Mouse (Mus musculus) heart, embryonic 16.5 days (tissue): ENCODE measurements at regions not wholly inside any gene's neighbourhood (a gene's known extent, or its start where the extent isn't known, plus 50 kb on each side); places are given as distances from the start of the nearest gene placed in this dataset.

Experiments used
- ATAC-seq: fragments of 200-750 bp; cut with Nextera tagmentation; replicated peaks from 2 replicates; pipeline ENCODE4 v1.8.0; 2017; ENCODE audit warnings: moderate number of reproducible peaks; ENCODE audit not compliant: insufficient read depth, low FRiP score; ENCODE audit errors: extremely low read depth
- H3K27ac ChIP-seq: fragments of 300-500 bp; sonication (generic); 2 replicates; pipeline ENCODE4 v1.5.1; 2014; ENCODE audit warnings: mild to moderate bottlenecking, low read length, control low read depth, moderate library complexity
- H3K27me3 ChIP-seq: fragments of 300-500 bp; sonication (generic); 2 replicates; pipeline ENCODE4 v1.6.1; 2014; ENCODE audit warnings: low read length, mixed read lengths; ENCODE audit not compliant: control insufficient read depth, insufficient read depth
- H3K36me3 ChIP-seq: fragments of 300-500 bp; sonication (generic); 2 replicates; pipeline ENCODE4 v1.6.1; 2014; ENCODE audit not compliant: control insufficient read depth, insufficient read depth
- H3K4me1 ChIP-seq: fragments of 300-500 bp; sonication (generic); 2 replicates; pipeline ENCODE4 v1.6.1; 2014; ENCODE audit warnings: low read length, mixed read lengths; ENCODE audit not compliant: control insufficient read depth, insufficient read depth
- H3K4me2 ChIP-seq: fragments of 300-500 bp; sonication (generic); 2 replicates; pipeline ENCODE4 v1.6.1; 2014; ENCODE audit warnings: low read depth, mild to moderate bottlenecking, control low read depth, low read length
- H3K4me3 ChIP-seq: fragments of 300-500 bp; sonication (generic); 2 replicates; pipeline ENCODE4 v1.5.1; 2014; ENCODE audit warnings: mild to moderate bottlenecking, control low read depth, low read length
- H3K9ac ChIP-seq: fragments of 300-500 bp; sonication (generic); 2 replicates; pipeline ENCODE4 v1.6.1; 2014; ENCODE audit warnings: low read length, control low read depth
- H3K9me3 ChIP-seq: fragments of 300-500 bp; sonication (generic); replicated peaks from 2 replicates; pipeline ENCODE4 v1.6.1; 2016; ENCODE audit warnings: low read length; ENCODE audit not compliant: control insufficient read depth
- WGBS: fragments of 180-500 bp; shearing (Covaris S2); extraction: QIAGEN DNeasy Blood & Tissue Kit; methylation state at CpG from one replicate; pipeline ENCODE4 v1.1.7; 2014; 5-methylcytosine and 5-hydroxymethylcytosine counted together

DNA sequence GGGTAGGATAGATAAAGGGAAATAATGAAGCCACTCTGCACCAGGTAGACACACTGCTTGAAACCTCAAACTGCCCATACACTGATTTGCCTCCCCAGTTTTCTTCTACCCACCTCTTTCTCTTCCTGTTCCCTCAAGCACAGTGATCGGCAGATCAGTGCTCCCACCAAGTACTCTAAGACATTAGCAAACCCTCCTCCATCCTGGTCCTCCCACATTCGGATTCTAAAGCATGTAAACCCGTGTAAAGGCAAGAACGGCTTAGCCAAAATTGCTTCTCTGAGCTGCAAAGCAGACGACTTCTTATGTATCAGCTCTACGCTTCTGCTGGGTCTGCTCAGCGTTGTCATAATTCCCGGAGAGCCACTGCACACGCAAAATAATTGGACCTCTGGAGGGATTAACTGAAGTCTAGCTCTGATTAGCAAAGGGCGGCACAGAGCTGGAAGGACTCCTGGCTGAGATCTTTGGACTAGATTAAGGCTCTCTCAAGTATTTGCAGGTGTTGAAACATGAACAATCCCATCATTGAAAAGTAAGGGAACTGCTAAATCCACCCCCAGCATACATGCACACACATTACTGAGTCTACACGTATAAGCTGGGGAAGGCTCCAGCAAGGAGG, 67.2 kb downstream of the Mtx3 start:
- WGBS = 75% methylated on average over 11 of the region's 11 CpGs
- Histone ChIP-seq H3K27ac (no peak overlapping the region), H3K36me3 (no peaks in the 10 kb centered on the region), H3K9ac (no peak overlapping the region), H3K4me3 (no peak overlapping the region), H3K4me2 (no peak overlapping the region), H3K4me1 (peaks cover 14% of the 10 kb centered on the region), H3K9me3 (no peaks in the 10 kb centered on the region), H3K27me3 (no peaks in the 10 kb centered on the region)
- ATAC-seq = no peak

DNA sequence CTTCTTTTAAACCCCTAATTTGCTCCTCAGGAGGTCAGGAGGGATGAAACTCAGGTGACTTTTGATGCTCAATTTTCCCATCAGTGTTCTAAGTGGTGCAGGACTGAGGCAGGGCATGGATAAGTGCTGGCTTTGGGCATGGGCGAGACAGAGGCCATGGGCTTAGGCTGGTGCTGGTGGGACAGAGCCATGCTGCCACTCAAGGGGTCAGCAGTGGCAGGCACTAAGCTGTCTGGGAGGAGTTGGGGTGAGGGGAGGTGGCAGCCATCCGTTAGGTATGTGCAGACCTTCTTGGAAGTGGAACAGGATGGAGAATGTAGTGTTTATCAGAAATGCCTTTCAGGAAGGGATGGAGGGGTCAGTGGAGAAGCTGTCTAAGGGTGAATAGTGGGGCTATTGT, 68.1 kb downstream of the Mtx3 start:
- no peak overlapping the region for H3K27ac ChIP-seq
- ATAC-seq = no peak
- H3K9me3 ChIP-seq = 0 out of 2 replicates have a peak, but pooled peaks cover 3% of the 10 kb centered on the region
- H3K36me3 ChIP-seq = no peaks in the 10 kb centered on the region
- peaks cover 9% of the 10 kb centered on the region for H3K4me1 ChIP-seq
- H3K9ac ChIP-seq = no peak overlapping the region
- no peak overlapping the region for H3K4me2 ChIP-seq
- no peak overlapping the region for H3K4me3 ChIP-seq
- WGBS = 61% methylated on average over 2 of the region's 2 CpGs
- H3K27me3 ChIP-seq = no peaks in the 10 kb centered on the region

DNA sequence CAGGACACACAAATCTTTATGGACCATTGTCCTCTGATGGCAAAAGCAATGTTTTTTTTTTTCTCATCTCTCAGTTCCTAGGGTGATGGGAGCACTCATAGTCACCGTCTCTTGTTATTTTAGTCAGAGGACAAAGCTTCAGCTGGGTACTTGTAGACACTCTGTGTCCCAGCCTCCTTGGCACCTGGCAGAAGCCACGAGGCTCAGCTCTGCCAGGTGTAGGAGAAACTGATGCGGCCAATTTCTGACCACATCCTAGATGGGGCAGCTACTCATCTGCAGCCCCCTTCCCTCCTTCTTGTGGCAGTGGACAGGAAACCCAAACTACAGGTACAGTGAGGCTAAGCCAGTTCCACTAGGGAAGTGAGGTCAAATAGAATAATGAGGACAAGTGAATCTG, 70.1 kb downstream of the Mtx3 start:
- 84% methylated on average over 3 of the region's 3 CpGs for WGBS
- peaks cover 4% of the 10 kb centered on the region; the same call in 1 of the 2 replicates for H3K4me1 ChIP-seq
- no peak overlapping the region for H3K27ac ChIP-seq
- H3K4me2 ChIP-seq = no peak overlapping the region
- H3K27me3 ChIP-seq = no peaks in the 10 kb centered on the region
- H3K36me3 ChIP-seq = no peaks in the 10 kb centered on the region
- H3K9ac ChIP-seq = no peak overlapping the region
- H3K4me3 ChIP-seq = no peak overlapping the region
- ATAC-seq = no peak
- 0 out of 2 replicates have a peak, but pooled peaks cover 3% of the 10 kb centered on the region for H3K9me3 ChIP-seq

DNA sequence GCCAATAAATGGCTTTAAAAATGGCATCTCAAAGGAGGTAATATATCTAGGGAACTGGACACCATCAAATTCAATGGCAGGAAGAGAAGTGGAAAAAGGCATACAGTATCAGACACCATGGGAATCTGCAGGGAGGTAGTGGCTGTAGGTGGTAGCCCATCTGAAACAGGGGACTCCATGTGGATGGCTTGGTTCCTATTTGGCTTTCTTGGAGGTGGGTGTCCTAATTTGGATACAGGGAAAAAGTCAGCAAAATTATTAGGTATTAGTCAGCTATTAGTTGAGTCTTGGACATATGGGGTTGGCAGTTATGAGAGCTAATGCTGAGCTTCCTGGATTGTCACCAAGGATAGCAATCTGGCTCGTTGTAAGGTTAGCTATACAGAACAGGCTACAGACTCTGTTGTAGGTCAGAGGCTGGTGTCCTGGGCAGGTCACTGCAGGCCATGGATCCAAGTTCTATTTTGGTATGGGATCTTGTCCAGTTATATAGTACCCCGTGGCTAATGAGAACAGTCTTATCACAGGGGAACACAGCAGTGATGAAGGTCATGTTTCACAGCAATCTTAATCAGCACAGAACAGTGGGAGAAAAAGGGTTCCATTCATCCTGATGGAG, 70.8 kb downstream of the Mtx3 start:
- 39% methylated on average over 2 of the region's 2 CpGs for WGBS
- peaks cover 4% of the 10 kb centered on the region; the same call in 1 of the 2 replicates for H3K4me1 ChIP-seq
- no peaks in the 10 kb centered on the region for H3K27me3 ChIP-seq
- H3K4me2 ChIP-seq = no peak overlapping the region
- H3K9ac ChIP-seq = no peak overlapping the region
- H3K4me3 ChIP-seq = no peak overlapping the region
- peak; percentile 82 for ATAC-seq
- 0 out of 2 replicates have a peak, but pooled peaks cover 3% of the 10 kb centered on the region for H3K9me3 ChIP-seq
- peak overlapping the region; percentile 21; the same call in 1 of the 2 replicates for H3K27ac ChIP-seq
- no peaks in the 10 kb centered on the region for H3K36me3 ChIP-seq

DNA sequence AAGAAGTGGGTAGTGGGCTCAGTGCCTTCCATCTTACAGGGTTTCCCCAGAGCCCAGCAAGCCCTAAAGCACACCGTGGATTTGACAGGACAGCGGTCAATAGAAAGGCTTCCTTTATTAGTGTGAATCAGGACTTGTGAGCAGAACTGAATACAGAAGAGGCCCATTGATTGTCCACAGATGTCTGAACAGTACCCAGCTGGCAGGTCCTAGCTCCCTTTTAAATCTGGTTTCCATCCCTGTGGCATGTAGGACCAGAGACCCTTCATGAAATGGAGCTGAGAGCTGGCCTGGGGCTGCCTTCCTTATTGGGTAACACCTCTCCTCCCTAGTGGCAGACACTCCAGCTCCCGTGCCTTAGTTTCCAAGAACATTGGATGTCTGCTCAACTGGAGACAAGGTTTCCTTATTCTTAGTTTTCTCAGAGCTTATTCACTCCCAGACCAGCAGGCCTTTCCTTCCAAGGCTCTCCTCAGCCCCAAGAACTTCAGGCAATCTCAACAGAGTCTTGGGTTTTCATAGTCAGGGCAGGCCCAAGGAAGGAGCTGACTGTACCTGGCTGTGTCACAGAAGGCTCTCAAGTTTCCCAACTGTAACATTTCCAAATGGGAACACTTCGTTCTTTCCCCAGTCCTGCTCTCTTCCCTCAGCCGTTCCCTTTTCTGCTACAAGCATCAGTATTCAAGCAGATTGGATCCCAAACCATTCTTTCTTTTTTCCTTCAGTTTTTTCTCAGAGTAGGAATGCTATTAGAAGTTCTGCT, 71.6 kb downstream of the Mtx3 start:
- no peak overlapping the region for H3K4me3 ChIP-seq
- no peak overlapping the region for H3K4me2 ChIP-seq
- H3K27me3 ChIP-seq = no peaks in the 10 kb centered on the region
- H3K27ac ChIP-seq = peak overlapping the region; percentile 21; the same call in 1 of the 2 replicates
- no peak overlapping the region for H3K9ac ChIP-seq
- no peak for ATAC-seq
- WGBS = 91% methylated on average over 5 of the region's 5 CpGs
- no peaks in the 10 kb centered on the region for H3K36me3 ChIP-seq
- H3K4me1 ChIP-seq = peaks cover 4% of the 10 kb centered on the region; the same call in 1 of the 2 replicates
- 0 out of 2 replicates have a peak, but pooled peaks cover 3% of the 10 kb centered on the region for H3K9me3 ChIP-seq

DNA sequence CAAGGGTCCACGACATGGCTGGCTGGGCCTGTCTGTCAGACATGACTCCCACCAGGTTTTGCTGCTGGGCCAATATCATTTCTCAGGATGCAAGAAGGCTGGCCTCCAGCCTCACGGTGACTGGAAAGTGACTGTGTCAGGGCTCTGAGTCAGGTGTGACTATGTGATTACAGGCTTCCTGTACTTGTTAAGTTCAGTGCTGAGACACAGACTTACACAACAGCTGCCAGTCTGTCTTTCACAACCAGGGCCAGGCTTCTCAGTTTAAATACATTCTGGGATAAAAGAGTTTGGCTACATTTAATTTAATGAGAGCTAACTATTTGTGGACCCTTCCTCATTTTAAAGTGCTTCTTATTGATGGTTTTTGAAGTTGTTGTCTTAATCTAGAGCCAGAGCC, 75.3 kb downstream of the Mtx3 start:
- 67% methylated on average over 2 of the region's 2 CpGs for WGBS
- Histone ChIP-seq H3K9ac (no peak overlapping the region), H3K4me3 (no peak overlapping the region), H3K27ac (no peak overlapping the region), H3K4me2 (no peak overlapping the region), H3K36me3 (no peaks in the 10 kb centered on the region), H3K9me3 (0 out of 2 replicates have a peak, but pooled peaks cover 9% of the 10 kb centered on the region), H3K4me1 (peaks cover 14% of the 10 kb centered on the region), H3K27me3 (no peaks in the 10 kb centered on the region)
- no peak for ATAC-seq

DNA sequence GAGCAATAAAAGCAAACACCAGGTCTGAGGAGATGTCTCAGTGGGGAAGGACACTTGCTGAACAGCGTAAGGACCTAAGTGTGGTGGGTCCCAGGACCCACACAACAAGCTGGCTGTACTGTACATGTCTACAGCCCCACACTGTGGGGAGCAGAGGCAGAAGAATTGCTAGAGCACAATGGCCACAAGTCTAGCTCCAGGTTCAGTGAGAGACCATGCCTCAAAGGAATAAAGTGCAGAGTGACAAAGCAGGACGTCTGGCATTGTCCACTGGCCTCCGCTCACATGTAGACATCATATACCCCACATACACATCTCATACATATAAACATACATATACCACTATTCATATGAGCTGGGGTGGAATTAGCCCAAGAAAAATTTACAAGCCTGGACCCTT, 77.4 kb downstream of the Mtx3 start:
- WGBS = 90% methylated on average over 3 of the region's 3 CpGs
- Histone ChIP-seq H3K9ac (no peak overlapping the region), H3K9me3 (0 out of 2 replicates have a peak, but pooled peaks cover 9% of the 10 kb centered on the region), H3K4me2 (no peak overlapping the region), H3K27ac (no peak overlapping the region), H3K4me1 (peaks cover 10% of the 10 kb centered on the region), H3K36me3 (no peaks in the 10 kb centered on the region), H3K27me3 (no peaks in the 10 kb centered on the region), H3K4me3 (no peak overlapping the region)
- no peak for ATAC-seq

DNA sequence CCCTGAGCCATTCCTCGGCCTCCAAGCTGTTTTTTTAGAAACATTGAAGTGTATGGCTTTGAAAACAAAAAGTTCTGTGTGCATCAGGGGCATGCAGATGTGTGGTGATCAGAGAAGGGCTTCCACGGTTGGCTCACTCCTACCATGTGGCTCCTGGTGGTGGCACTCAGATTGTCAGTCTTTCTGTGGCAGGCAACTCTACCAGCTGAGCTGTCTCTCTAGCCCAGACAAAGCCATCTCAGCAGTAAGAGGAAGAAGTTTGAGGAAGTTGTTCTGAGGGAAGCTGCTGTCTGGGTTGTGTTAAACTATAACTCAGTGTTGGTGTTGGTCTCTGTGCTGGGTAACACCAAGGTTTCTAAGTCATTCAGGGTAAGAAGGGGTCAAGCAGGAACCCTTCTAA, 78.9 kb downstream of the Mtx3 start:
- H3K4me2 ChIP-seq = no peak overlapping the region
- WGBS = 77% methylated on average over 2 of the region's 2 CpGs
- H3K27me3 ChIP-seq = no peaks in the 10 kb centered on the region
- H3K36me3 ChIP-seq = no peaks in the 10 kb centered on the region
- ATAC-seq = no peak
- H3K27ac ChIP-seq = 0 out of 2 replicates have a peak overlapping the region, but pooled peaks have one; percentile 4
- H3K9ac ChIP-seq = no peak overlapping the region
- H3K4me3 ChIP-seq = no peak overlapping the region
- 0 out of 2 replicates have a peak, but pooled peaks cover 6% of the 10 kb centered on the region for H3K9me3 ChIP-seq
- peaks cover 10% of the 10 kb centered on the region for H3K4me1 ChIP-seq

DNA sequence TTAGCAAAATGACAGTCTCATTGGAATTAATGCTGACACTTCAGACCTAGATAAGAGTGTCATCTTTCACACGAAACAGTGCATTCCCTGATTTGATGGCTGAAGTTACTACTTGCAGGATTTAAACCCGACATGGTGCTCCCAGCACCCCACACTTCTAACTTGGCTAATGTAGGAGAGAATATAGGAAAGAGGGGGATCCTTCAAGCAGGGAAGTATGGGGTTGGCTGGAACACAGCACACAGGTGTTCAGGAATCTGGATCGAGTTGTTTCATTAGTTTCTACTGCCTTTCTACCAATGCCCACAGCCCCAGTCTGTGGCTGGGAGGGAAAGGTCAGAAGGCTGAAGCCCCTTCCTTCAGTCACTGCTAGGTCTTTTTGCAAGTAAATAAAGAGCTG, 79.5 kb downstream of the Mtx3 start:
- Histone ChIP-seq H3K9ac (no peak overlapping the region), H3K27me3 (no peaks in the 10 kb centered on the region), H3K4me2 (no peak overlapping the region), H3K4me3 (no peak overlapping the region), H3K4me1 (peaks cover 14% of the 10 kb centered on the region), H3K9me3 (0 out of 2 replicates have a peak, but pooled peaks cover 6% of the 10 kb centered on the region), H3K36me3 (no peaks in the 10 kb centered on the region), H3K27ac (no peak overlapping the region; the same call in 1 of the 2 replicates)
- WGBS = 56% methylated on average over 3 of the region's 3 CpGs
- no peak for ATAC-seq
